Mouse (Mus musculus) midbrain, embryonic 11.5 days (tissue): ENCODE measurements around the gene Hspb3. TPM values are rescaled to one million over a fixed set of nuclear protein-coding genes. Genes with fewer than 3 reads are reported as not detected.

Source experiments
- ATAC-seq: fragments of 200-750 bp; cut with Nextera tagmentation; 2 replicates; pipeline ENCODE4 v1.8.0; 2017; ENCODE audit warnings: moderate TSS enrichment, moderate library complexity; ENCODE audit not compliant: low FRiP score
- DNase-seq: peaks from one replicate; pipeline ENCODE4 v3.0.0; 2015; ENCODE audit warnings: low spot score; ENCODE audit errors: missing footprints
- H3K27ac ChIP-seq: fragments of 300-500 bp; sonication (generic); 2 replicates; pipeline ENCODE4 v1.5.1; 2014; ENCODE audit warnings: low read depth, low read length
- H3K27me3 ChIP-seq: fragments of 300-500 bp; sonication (generic); 2 replicates; pipeline ENCODE4 v1.6.1; 2014; ENCODE audit warnings: mild to moderate bottlenecking, low read length, moderate library complexity, mixed read lengths; ENCODE audit not compliant: control insufficient read depth, insufficient read depth
- H3K36me3 ChIP-seq: fragments of 300-500 bp; sonication (generic); 2 replicates; pipeline ENCODE4 v1.6.1; 2014; ENCODE audit warnings: mild to moderate bottlenecking, low read length, moderate library complexity, mixed read lengths; ENCODE audit not compliant: control insufficient read depth, insufficient read depth
- H3K4me1 ChIP-seq: fragments of 300-500 bp; sonication (generic); 2 replicates; pipeline ENCODE4 v1.6.1; 2014; ENCODE audit warnings: low read length; ENCODE audit not compliant: control insufficient read depth, insufficient read depth
- H3K4me2 ChIP-seq: fragments of 300-500 bp; sonication (generic); 2 replicates; pipeline ENCODE4 v1.6.1; 2014; ENCODE audit warnings: mild to moderate bottlenecking, moderate library complexity
- H3K4me3 ChIP-seq: fragments of 300-500 bp; sonication (generic); 2 replicates; pipeline ENCODE4 v1.5.1; 2014; ENCODE audit warnings: low read depth, low read length
- H3K9ac ChIP-seq: fragments of 300-500 bp; sonication (generic); 2 replicates; pipeline ENCODE4 v1.6.1; 2014; ENCODE audit warnings: low read length
- H3K9me3 ChIP-seq: fragments of 300-500 bp; sonication (generic); 2 replicates; pipeline ENCODE4 v1.6.1; 2016; ENCODE audit warnings: low read length; ENCODE audit not compliant: control insufficient read depth
- WGBS: fragments of 180-500 bp; shearing (Covaris S2); extraction: QIAGEN DNeasy Blood & Tissue Kit; methylation state at CpG from one replicate; pipeline ENCODE4 v1.1.7; 2014; 5-methylcytosine and 5-hydroxymethylcytosine counted together
- polyA plus RNA-seq: library from polyadenylated mRNA; unstranded; fragments of >200 nt; fragmentation: Nextera tagmentation; extraction: Ambion mirVana; gene quantifications from 2 replicates; pipeline ENCODE4 v1.2.1, GENCODE M21; 2014

Hspb3 gene
- polyA plus RNA-seq, 1 experiment from 2014 or later, result not detected

DNA sequence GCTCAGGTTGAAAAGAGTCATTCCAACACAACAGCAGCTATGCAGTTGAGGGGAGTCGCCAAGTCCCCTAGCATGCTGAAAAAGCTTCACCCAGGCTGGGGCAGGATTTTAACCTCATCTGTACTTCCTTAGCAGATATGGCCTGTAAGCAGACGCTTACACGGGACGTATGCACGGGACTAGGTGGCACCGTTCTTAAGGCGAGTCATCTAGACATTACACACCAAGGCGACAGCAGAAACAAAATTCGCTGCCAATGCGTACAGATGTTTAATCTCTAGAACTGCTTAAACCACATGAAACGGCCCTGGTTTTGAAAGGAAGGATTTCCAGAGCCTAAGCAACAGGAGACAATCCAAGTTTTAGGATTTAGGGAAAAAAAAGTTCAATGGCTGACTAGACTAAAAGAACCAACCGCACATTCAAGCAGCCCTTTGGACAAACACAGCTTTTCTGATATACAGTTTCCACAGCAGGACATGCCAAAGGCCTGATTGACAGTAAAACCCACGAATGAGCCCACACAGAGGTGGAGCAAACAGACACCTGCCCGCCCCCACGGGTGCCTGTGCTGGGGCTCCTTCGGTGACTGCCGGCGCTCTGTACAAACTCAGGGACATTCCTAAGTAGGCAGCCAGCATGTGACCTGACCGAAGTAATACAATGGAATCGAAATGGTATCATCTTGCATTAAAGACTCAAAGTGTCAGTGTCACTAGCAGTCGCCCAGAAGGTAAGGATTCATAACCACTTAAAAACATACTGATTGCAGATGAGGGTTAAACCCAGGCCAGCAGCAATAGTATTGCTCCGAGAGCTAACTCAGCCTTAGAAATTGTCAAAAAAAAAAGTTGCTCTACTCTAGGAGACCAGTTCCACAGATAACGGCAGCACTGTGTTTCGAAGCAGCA, 48.6 kb downstream of the Hspb3 start:
- DNase-seq (peak; percentile 94), ATAC-seq (peak; percentile 31; the same call in 1 of the 2 replicates)
- H3K4me3 ChIP-seq, result peak overlapping the region; percentile 80
- peaks cover 58% of the 10 kb centered on the region for H3K4me1 ChIP-seq
- H3K9ac ChIP-seq, result peak overlapping the region; percentile 57
- no peak overlapping the region for H3K27ac ChIP-seq
- no peaks in the 10 kb centered on the region for H3K9me3 ChIP-seq
- H3K4me2 ChIP-seq, result peak overlapping the region; percentile 94
- no peaks in the 10 kb centered on the region for H3K27me3 ChIP-seq
- 18% methylated on average over 24 of the region's 24 CpGs for WGBS
- no peaks in the 10 kb centered on the region for H3K36me3 ChIP-seq

DNA sequence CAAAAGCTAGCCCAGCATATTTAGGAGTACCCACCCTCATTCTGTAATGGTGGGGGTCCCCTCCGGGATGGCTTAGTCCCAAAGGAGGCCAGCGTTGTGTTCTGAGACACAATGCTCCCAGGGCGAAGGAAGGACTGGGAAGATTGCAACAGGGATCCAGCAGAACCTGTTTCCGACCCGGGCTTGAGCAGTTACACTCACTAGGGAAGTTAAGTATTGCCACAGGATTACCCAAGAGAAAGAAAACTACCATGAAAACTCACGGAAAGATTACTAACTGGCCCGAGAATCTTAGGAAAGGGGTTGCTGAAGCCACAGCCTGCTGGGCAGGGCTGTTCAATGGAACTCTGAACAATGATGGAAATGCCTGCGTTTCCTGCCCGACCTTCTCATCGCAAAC, 49.6 kb downstream of the Hspb3 start:
- H3K27me3 ChIP-seq, result no peaks in the 10 kb centered on the region
- no peaks in the 10 kb centered on the region for H3K9me3 ChIP-seq
- peak overlapping the region; percentile 6; the same call in 1 of the 2 replicates for H3K4me3 ChIP-seq
- H3K36me3 ChIP-seq, result no peaks in the 10 kb centered on the region
- ATAC-seq (no peak), DNase-seq (peak; percentile 90)
- WGBS, result 31% methylated on average over 10 of the region's 10 CpGs
- H3K27ac ChIP-seq, result no peak overlapping the region
- H3K4me1 ChIP-seq, result peaks cover 58% of the 10 kb centered on the region
- peak overlapping the region; percentile 94 for H3K4me2 ChIP-seq
- peak overlapping the region; percentile 46 for H3K9ac ChIP-seq

DNA sequence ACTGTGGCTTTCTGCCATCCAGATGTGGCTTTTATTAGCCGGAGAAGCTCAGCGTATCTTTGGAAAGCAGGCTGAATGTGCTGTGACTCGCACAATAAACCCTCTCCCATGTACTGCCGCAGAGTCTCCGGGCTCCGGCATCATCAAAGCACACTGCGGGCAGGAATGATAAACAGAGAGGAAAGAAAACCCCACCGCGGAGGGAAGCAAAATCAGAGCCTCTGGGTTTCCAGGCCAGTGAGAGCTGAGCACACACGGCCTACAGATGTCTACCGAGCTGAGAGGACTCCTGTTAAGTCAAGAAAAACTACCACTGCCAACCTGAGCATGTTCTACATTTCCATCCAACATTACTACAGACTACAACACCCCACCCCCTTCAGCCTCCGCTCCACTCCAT, 50.1 kb downstream of the Hspb3 start:
- 0 out of 2 replicates have a peak overlapping the region, but pooled peaks have one; percentile 10 for H3K4me3 ChIP-seq
- no peaks in the 10 kb centered on the region for H3K9me3 ChIP-seq
- ATAC-seq (no peak), DNase-seq (peak; percentile 87)
- no peaks in the 10 kb centered on the region for H3K27me3 ChIP-seq
- no peaks in the 10 kb centered on the region for H3K36me3 ChIP-seq
- H3K4me1 ChIP-seq, result peaks cover 58% of the 10 kb centered on the region
- peak overlapping the region; percentile 94; the same call in 1 of the 2 replicates for H3K4me2 ChIP-seq
- 0 out of 2 replicates have a peak overlapping the region, but pooled peaks have one; percentile 22 for H3K9ac ChIP-seq
- H3K27ac ChIP-seq, result no peak overlapping the region
- 34% methylated on average over 12 of the region's 12 CpGs for WGBS

Other genes with a start within 250 kb of the Hspb3 start
- gene Snx18, start 45.1 kb downstream of the Hspb3 start, polyA plus RNA-seq, result 18.1 and 20.1 TPM in 2 replicates
- gene Arl15, start 130.8 kb upstream of the Hspb3 start, polyA plus RNA-seq, result 13.6 and 15.8 TPM in 2 replicates